Mouse (Mus musculus) ES-E14 (cell line): ENCODE results near the gene Uroc1.

Experiments used
- CHD2 ChIP-seq: IDR thresholded peaks from 2 replicates; pipeline ENCODE4 v1.6.1; 2014; ENCODE audit warnings: mild to moderate bottlenecking, low read depth, low read length, inconsistent platforms
- HCFC1 ChIP-seq: IDR thresholded peaks from 2 replicates; pipeline ENCODE4 v1.6.1; 2012; ENCODE audit warnings: low read length, inconsistent platforms, borderline replicate concordance; ENCODE audit not compliant: insufficient read depth
- MAFK ChIP-seq: IDR thresholded peaks from 2 replicates; pipeline ENCODE4 v1.6.1; 2014; ENCODE audit warnings: mild to moderate bottlenecking, low read depth, low read length, inconsistent platforms; ENCODE audit not compliant: insufficient read depth
- ZC3H11A ChIP-seq: IDR thresholded peaks from 2 replicates; pipeline ENCODE4 v1.6.1; 2012; ENCODE audit warnings: low read depth, mild to moderate bottlenecking, inconsistent platforms, low read length, borderline replicate concordance
- ZNF384 ChIP-seq: IDR thresholded peaks from 2 replicates; pipeline ENCODE4 v1.6.1; 2012; ENCODE audit warnings: low read depth, low read length, inconsistent platforms

DNA sequence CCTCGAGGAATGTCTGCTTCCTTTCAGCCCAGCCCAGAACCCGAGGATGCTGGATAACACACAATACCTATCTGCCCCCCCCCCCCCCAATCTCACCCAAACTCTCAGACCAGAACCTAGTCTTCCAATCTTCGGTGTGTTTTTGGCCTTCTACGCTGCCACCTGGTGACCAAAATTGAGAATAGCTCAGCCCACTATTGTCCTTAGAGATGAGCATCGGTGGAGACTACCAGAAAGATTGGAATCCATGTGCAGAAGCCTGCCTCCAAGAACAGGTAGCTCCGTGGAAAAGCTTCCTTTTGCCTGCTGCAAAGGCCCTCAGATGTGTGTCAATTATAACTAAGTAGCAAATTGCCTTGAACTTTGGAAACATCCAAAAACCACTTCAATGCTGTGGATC, 5.4 kb upstream of the Uroc1 start:
- TF ChIP-seq HCFC1: no peak
- no peak for TF ChIP-seq ZNF384
- no peak for TF ChIP-seq MAFK
- TF ChIP-seq CHD2: no peak
- peak; percentile 65; the same call in 1 of the 2 replicates for TF ChIP-seq ZC3H11A
